Mouse (Mus musculus) heart, adult 2 months (tissue): ENCODE measurements at regions not wholly inside any gene's neighbourhood (a gene's known extent, or its start where the extent isn't known, plus 50 kb on each side); places are given as distances from the start of the nearest gene placed in this dataset.

Experiments used
- EP300 ChIP-seq: fragments of 200-500 bp; IDR thresholded peaks from 2 replicates; pipeline ENCODE4 v1.6.1; 2011; ENCODE audit warnings: low read depth, low read length, control low read depth; ENCODE audit not compliant: insufficient read depth
- POLR2A ChIP-seq: fragments of 200-500 bp; IDR thresholded peaks from 2 replicates; pipeline ENCODE4 v1.6.1; 2011; ENCODE audit warnings: mild to moderate bottlenecking, low read depth, low read length, control low read depth; ENCODE audit not compliant: insufficient read depth

DNA sequence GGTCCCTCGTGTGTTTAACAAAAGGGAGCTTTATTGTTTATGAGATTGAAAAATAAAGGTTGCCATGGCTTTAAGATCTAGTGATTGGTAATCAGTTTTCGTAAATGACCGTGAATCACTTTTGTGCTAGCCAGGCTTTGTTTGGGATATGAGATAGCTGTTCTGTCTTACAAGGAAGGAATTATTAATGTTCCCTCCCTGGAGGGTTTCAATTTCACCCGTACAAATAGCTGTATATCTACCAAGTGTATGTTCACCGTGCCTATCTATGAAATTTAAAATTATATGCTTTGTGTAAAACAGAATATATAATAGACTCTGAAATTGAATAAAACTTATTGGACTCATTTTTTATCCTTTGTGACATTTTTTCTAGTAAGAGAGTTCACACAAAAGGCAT lies 268.3 kb upstream of the Apob start:
- TF ChIP-seq POLR2A, result no peak
- no peak for TF ChIP-seq EP300
